Mouse (Mus musculus): Measurements from ENCODE around the gene Efna5.

Efna5 gene

DNA sequence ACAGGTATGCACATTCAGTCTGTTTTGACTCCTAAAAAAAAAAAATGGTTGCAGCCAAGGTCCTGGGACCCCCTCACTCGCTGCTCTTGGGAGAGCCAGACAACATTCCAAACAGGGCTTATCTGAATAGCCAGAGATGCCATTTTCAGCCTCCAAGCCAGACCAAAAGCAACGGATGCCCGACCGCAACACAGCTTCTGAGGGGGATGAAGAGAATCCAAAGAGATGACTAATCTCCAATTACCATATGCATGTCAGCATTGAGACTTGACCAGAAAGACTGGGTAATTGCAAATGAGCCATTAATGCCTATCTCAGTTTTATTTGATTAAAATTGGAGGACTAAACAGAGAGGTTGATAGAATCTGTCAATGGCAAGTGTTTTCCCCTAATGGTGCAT, 188.9 kb downstream of the Efna5 start:
- DNase-seq = no peak

DNA sequence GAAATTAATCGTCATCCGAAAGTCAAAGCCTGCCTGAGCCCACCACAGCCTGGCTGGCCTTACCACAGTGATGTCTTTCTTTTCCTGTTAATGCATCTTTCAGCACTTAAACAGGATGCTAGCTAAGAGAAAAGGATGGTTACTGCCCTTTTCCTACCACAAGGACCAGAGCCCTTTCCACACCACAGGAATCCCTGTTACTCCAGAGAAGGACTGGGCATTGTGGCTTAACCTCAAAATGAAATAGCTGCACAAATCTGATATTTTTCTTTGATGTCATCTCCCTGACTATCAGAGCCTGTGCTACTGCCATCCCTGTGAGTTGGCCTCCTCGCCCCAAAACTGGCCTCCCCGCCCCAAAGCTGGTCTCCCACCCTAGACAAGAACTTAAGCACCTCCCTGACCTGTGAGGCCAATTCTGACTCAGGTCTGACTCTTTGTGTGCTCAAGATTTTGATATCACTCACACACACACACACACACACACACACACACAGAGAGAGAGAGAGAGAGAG, 189.9 kb downstream of the Efna5 start:
- no peak for DNase-seq

DNA sequence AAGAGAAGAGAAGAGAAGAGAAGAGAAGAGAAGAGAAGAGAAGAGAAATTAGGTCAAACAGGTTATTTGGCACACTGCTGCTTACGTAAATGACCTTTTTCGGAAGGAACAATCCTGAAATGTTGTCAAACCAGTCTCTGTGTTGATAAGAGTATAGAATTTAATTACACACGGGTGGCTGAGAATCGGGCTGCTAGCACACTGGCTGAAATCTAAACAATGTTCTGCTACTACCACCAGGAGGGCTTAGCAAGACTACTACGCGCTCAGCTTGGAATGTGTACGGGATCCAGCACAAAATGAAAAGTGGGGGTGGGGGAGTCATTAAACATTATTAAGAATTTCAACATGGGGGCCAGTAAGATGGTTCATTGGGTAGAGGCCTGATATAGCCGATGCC, 190.9 kb downstream of the Efna5 start:
- DNase-seq = no peak

DNA sequence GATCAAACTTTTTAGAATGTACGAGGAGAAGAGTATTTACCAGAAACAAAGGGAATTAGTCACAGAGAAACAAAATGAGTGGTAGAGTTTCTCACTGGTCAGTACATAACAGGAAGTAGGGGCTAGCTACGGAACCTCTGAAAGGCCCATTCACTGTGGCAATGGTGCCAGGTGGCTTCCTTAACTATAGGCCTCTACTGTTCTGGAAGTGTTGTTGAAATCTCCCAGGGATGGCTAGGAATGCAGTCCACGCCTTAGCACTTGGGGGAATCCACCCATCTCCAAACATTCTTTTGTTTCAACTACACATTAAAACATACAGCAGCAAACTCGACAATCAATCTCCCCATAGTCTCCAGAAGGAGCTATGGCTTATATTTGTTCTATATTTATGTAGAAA, 191.5 kb downstream of the Efna5 start:
- DNase-seq = no peak

DNA sequence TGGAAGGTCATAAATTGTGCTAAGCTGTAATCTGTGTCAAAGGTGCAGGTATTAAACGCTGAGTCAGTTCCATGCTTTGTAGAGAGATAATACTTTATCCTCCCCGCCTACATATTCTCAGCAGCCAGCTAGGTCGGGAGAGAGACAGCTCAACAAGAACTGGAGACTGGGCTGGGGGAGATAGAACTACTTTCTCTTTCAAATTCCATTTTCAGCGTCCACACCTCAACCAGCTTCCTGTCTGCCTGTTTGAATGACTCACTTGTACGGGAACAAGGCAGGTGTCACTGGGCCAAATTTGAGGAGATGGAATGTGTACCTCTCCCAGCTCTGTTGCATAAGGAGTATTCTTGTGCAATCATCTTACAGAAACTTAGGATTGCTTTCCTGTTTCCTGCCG, 193.7 kb downstream of the Efna5 start:
- DNase-seq = no peak

DNA sequence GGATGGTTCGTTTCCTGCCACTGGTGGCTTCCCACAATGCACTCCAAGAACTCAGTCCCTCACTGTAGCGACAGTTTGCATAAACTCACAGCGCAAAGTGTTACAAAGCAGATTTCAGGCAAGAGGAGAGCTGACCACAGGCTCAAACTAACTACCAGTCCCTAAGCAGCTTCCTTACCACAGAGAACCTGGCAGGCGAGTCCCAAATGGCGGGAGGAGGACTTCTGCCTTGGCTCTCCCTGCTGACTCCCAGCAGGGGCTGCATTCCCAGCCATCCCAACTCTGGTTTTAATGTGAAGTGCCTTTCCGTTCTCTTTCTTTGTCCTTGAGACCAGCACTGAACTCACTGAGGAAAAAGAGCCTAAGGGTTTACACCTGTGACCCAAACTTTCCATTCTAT, 195.9 kb downstream of the Efna5 start:
- DNase-seq = no peak

DNA sequence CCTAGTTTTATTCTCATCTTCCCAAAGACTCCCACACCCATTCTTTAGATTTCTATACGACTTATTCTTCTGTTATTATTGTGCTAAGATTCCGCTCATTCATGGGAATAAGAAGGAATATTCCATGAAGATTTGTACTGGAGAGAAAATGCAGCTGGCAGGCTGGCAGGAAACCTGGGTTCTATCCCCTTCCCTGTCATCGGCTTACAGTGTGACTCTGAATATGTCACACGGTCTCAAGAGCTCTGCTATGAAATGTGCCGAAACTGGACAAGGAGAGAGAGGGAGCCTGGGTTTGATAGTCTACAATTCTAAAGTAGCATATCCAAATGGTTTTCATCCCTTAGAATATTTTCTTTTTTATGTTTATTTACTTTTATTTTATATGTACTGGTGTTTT, 198.0 kb downstream of the Efna5 start:
- DNase-seq = no peak

DNA sequence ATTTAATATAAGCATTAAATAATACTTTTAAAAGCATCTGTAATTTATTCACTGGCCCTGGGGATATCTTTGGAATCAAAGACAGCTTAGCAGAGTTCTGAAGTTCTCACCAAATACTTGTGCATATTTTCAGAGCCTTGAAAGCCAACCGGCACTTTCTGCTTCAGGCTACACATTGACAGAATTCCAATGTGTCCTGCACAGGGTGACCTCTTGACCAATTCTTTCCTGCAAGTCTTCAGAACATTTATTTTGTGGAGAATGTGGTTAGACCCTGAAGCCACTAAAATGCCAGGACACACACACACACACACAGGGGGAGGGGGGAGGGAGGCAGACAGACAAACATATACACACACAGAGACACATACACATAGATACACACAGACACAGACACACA, 199.4 kb downstream of the Efna5 start:
- DNase-seq = no peak

DNA sequence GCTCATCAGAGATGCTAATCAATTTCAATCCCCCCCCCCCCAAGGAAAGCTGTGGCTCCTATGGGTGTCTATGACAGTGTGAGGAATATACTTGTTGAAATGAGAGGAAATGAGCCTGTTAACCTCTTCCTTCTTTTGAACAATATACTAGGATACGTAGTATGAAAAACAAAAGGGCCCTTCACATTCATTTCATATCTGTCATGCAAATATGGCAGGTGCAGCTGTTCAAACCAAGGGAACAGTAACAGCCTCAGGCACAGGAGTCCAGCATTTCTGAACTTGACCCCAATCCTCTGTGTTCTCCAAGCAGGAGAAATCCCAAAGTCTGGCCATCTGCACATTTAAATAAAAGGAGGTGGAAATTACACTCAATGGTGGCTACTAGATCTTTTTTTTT, 200.4 kb downstream of the Efna5 start:
- no peak for DNase-seq

DNA sequence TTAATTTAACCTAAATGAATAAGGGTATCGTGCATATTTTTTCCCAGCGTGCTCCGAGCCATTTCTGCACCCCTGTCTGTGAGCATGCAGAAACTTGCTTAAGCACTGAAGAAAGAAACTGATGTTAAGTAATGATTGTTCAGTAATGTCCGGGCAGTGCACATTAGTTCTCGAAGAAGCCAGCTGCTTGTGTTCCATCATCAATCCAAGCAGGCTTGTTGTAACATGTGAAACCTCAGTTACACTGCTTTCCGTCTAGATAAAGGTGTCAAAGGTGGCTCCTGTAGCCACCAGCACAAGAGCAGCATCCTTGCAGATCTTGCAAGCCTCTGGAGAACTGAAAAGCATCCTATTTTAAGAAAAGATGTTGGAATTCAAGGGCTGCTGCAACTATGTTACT, 204.3 kb downstream of the Efna5 start:
- no peak for DNase-seq

DNA sequence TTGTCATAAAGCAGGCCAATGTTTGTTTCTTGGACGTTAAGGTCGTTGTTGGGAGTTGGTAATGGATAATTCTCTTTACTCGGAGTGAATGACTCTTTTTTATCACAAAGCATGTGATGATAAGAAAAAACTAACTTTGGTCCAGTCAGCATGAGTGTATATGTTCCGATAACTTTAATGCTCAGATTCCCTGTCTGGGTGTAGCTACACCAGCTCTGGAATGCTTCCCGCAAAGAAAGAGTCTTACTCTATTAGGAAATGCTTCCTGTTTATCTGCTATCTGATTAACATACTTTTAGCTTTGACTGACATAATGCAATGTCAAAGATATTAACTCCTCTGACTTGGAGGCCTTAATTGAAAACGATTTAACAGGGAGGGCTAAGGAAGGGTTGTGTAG, 204.7 kb downstream of the Efna5 start:
- no peak for DNase-seq

DNA sequence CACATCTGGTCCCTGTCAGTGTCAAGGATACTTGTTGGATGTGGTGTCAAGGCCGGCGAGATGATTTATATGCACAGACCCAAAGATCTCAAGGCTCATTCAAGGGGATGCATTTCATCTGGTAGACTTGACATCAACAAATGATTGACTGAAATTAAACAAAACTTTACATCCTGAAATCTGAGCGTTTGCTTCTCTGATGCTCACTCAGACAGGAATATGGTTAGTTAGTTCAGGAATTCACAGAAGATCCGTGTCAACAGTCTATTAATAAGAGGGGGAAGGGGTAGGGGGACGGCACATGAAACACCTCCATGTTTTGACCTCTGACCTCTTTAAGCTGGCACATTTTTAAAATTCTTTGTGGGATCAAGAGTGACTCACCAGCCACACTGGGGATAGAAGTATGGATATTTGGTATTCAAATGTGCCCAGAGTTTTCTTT, 205.3 kb downstream of the Efna5 start:
- DNase-seq = no peak

DNA sequence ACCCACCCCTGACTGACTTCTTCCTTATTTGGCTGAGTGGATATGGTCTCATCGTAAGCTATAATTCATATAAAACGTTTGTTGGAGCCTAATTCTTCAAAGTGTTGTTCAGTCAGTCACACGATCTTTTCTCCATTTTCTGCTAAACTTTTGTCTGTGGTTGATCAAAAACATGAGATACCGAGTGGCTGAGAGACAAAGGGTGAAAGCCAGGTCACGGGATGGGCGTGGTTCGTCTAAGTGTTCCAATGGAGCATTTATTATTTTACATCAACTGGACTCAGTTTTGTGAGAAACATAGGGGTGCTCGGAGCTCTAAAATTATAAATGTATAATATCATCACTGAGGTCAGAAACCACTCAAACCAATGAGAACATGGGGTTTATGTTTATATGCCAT, 209.0 kb downstream of the Efna5 start:
- no peak for DNase-seq

DNA sequence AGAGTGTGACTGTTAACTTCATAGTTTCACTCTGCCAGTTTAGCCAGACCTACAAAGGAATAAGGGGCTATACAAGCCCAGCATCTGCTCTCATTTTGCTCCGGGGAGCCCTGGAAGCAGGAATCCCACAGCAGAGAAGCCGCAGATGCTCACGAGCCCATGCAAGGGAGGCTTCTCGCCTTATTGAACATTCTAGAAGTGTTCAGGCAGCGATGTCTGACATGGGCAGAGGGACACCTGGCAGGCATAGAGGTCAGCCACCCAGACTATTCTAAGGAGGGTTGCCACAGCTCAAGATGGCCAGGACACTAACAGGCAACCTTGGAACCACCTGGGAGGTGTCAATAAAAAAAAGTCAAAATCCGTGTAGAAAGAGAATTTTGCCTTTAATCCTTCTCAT, 214.4 kb downstream of the Efna5 start:
- DNase-seq = no peak

DNA sequence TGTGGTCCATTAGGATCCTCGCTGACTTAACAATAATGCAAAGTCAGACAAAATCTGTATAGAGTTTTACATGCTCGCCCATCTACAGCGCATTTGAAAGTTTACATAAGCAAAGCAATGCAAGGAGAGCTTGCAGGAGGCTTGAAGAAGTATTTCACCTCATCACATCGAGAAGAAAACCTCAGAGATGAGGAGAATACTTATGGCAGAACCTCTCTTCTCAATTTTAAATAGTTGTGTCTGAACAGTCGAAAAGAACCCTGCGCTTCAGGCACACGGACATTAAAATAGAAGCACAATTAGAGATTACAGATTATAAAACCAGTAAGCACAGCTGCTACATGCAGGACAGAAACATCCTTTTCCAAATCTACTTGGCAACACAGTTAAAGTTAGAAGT, 215.3 kb downstream of the Efna5 start:
- DNase-seq = no peak

DNA sequence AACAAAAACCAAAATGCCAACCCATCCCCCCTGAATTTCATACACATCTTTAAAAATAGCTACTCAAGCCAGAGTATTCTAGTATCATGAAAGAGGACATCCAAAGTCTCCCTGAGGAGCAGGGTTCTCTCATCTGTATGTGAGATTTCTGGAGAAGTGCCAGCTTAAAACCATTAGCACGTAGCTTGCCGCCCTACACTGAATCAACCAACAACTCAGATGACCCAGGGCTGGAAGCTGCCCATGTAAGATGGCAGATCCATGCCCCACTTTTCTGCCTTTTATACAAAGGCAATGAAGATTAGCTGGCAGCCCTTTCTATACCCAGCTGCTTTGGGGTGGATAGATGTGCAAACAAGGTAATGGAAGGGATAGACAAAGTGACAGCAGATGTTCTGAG, 216.4 kb downstream of the Efna5 start:
- DNase-seq = no peak

DNA sequence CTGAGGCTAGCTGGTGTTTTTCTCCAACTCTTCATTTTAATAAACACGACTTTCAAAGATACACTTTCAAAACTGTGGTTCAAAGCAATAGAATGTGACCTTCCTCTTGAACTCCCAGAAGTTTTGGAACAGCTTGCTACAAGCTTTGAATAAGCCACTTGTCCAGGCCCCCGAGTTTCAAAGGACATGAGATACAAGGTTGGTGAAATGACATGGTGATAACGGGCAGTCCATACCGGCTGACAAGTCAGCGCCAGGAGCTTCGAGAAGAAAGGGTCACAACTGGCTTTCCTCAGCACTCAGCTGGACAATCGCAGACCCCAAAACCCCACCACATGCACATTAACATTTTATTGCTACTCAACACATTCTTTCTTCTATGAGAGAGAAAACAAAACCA, 219.3 kb downstream of the Efna5 start:
- no peak for DNase-seq

DNA sequence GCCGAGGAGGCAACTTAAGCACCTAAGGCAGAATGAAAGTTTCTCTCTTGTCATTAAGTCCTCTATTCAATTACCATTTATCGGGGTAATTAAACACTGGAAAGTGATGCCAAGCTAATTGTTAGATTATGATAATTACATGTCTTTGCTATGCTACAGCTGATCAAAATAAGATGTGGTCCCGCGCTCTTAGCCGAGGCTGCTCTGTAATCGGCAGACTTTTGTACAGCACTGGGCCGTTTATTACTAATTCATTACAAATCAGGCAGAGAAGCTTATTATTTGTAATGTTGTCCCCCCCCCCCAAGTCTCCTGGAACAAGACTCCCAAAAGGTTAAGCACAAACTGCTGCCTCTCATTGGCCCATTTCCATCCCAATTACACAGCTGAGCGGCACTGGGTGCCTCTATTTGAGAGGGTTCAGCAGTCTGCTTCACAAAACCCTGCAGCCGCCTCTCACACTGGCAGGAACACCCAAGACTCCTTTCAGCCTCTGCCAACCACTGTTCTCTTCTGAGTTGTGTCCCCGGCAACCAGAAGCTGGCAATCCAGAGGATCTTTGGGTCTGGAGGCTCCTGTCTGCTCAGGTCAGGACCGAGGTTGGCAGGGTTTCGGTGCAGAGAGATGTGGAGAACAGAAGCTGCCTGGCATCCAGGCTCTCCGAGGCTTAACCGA, 221.5 kb downstream of the Efna5 start:
- DNase-seq = peak; percentile 3

DNA sequence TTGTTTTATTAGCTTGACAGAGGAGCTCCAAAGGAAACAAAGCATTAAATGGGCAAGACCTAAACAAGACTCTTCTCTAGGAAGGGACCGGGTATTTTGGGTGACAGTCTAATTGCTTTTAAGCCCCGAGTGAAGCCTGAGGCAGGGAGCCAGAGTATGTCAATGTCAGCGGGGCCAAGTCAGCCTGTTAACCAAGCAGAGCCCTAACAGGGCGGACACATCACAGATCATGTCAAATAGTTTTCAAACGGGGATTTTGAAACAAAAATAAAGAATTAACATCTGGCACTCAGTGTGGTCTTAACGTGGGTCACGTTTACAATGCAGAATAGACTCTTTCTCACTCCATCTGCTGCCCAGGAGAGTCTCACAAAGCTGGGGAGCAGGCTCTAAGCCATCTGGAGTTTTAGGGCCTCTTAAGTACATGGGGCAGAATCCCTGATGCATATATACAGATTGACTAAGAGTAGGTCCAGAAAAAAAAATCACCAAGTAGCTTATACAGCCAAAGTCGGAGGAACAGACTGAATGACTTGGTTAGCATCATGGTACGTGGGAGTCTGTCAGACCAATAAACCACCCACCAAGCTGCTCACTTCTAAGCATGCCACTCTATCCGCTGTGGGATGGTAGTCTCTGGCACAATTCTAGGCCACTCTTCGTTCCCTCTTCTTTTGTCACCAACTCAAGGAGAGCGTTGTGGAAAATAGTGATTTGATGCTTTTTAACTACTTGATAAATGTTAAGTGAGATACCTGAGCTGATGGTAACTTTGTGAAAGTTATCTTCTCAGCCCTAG, 223.1 kb downstream of the Efna5 start:
- DNase-seq = no peak

DNA sequence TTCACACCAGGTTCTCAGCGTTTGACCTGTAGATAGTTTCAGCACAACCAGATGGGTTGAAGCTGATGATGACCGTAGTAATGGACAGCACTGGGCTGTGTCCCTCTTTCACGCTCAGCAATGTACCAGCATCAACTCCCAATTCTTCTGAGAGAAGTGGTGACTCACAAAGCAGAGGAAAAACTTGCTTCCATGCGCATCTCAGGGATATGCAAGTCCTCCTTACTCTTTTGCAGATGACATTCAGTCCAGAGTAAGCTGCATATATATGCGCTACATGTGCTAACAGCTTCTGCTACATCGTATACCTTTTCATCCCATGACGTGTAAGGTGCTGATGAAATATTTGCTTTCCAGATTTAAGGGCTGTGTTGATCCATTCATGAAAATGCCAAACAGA, 224.1 kb downstream of the Efna5 start:
- no peak for DNase-seq

DNA sequence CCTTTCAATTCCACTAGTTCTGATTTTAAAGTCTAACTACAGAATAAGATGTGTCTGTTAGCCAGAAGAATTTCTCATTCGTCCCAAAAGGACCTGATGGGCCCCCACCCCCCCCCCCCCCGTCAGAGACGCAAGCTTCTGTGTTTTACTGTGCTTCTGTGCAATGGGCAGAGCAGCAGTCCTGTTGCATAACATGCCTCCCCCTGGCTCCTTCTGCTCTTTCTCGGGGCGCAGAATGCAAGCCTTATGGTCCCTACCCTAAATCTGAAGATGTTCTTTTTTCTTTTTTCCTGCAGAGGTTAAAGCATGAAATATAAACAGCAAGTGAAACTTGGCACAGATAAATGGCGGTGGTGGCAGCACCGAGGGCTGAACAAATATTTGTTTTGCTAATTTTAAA, 224.5 kb downstream of the Efna5 start:
- DNase-seq = no peak

DNA sequence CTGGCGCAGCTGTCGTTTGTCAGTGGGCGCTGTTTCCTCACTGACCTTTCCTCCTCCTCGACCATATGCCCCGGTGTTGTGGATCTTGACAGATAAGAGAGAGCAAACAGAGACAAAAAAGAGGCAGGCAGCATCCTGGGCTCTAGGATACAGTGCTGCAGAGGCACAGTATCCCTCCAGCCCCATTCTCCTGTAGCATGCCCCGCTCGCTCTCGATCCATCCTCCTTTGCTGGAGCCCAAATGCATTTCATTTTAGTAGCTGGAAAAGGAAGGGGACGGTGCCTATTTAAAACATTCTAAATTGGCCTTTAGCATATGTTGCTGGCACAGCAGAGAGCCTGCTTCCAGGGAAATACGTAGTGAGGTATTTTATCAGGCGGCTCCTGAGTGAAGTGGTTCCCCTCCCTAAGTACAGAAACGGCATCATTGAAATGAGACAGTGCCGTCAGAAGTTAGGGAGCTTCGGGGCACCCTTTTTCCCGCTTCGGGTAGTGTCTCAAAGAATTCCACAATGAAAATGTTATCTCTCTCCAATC, 225.2 kb downstream of the Efna5 start:
- DNase-seq = no peak

DNA sequence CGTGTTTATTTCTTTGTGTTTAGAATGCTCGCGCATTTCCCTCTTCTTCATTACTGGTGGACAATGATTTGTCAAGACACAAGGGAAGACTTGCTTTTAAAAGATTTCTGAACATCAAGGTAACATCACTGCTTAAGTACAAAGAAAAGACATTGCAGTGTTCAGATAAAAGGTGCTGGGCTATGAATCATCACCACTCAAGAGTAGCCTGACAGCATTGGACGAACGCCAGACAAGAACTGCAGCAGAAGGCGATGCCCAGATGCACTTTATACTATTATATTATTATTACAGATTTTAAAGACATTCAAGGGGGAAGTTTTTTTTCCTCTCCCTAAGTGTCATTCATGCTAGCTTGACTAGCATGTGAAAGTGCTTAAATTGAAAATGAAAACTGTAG, 228.7 kb downstream of the Efna5 start:
- no peak for DNase-seq

DNA sequence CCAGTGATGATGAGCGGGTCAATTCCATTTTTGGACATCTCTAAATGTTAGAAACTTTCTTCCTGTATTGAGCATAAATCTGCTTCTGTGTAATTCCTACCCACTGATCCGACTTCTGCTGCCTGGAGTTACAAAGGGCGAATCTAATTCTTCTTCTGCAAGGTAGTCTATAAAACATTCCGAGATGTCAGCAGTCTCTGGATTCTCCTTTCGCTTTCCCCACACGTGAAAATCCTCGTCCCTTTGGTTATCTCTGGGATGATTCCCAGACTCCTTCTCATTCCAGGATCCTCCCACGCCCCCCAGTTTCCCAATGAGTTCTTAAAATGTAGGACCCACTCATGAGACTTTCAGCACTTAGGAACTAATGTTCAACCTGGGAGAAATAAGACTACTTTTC, 229.4 kb downstream of the Efna5 start:
- DNase-seq = no peak
